Mouse (Mus musculus): ENCODE results near the gene Kif5a.

The Kif5a gene

GRCm38 (mm10) chr10:127218339-127218738 lies 44.8 kb downstream of the Kif5a start:
- in situ Hi-C loops (cut with MboI, MseI): no loop called here

- in situ Hi-C loops (cut with MboI, MseI): no loop called here
These were observed 46.0 kb downstream of the Kif5a start for GRCm38 (mm10) chr10:127217177-127217576.

GRCm38 (mm10) chr10:127216456-127216855 lies 46.7 kb downstream of the Kif5a start:
- in situ Hi-C loops (cut with MboI, MseI): no loop called here

GRCm38 (mm10) chr10:127214422-127214803 lies 48.7 kb downstream of the Kif5a start:
- in situ Hi-C loops (cut with MboI, MseI): no loop called here

- in situ Hi-C loops (cut with MboI, MseI): no loop called here
These were observed 49.3 kb downstream of the Kif5a start for GRCm38 (mm10) chr10:127213704-127214421.

GRCm38 (mm10) chr10:127213272-127213671 lies 49.9 kb downstream of the Kif5a start:
- in situ Hi-C loops (cut with MboI, MseI): no loop called here

GRCm38 (mm10) chr10:127211414-127211854 lies 51.7 kb downstream of the Kif5a start, which contains the start of gene Pip4k2c:
TSS of gene Pip4k2c (minus strand) at chr10:127211585.
- in situ Hi-C loops (cut with MboI, MseI): no loop called here

- in situ Hi-C loops (cut with MboI, MseI): no loop called here
These were observed 52.2 kb downstream of the Kif5a start for GRCm38 (mm10) chr10:127210961-127211405.

GRCm38 (mm10) chr10:127209928-127210570 lies 53.1 kb downstream of the Kif5a start:
- in situ Hi-C loops (cut with MboI, MseI): no loop called here

GRCm38 (mm10) chr10:127208921-127209320 lies 54.2 kb downstream of the Kif5a start:
- in situ Hi-C loops (cut with MboI, MseI): no loop called here

- in situ Hi-C loops (cut with MboI, MseI): no loop called here
These were observed 57.8 kb downstream of the Kif5a start for GRCm38 (mm10) chr10:127205373-127205772.

GRCm38 (mm10) chr10:127204589-127204988 lies 58.6 kb downstream of the Kif5a start:
- in situ Hi-C loops (cut with MboI, MseI): no loop called here

GRCm38 (mm10) chr10:127203106-127203505 lies 60.0 kb downstream of the Kif5a start:
- in situ Hi-C loops (cut with MboI, MseI): no loop called here

GRCm38 (mm10) chr10:127200279-127200678 lies 62.9 kb downstream of the Kif5a start:
- in situ Hi-C loops (cut with MboI, MseI): no loop called here

- in situ Hi-C loops (cut with MboI, MseI): no loop called here
These were observed 63.7 kb downstream of the Kif5a start for GRCm38 (mm10) chr10:127199474-127199873.

GRCm38 (mm10) chr10:127199068-127199467 lies 64.1 kb downstream of the Kif5a start:
- in situ Hi-C loops (cut with MboI, MseI): no loop called here

- in situ Hi-C loops (cut with MboI, MseI): no loop called here
These were observed 64.7 kb downstream of the Kif5a start for GRCm38 (mm10) chr10:127198492-127198891.

GRCm38 (mm10) chr10:127197505-127198110 lies 65.5 kb downstream of the Kif5a start:
- in situ Hi-C loops (cut with MboI, MseI): no loop called here

GRCm38 (mm10) chr10:127197104-127197503 lies 66.0 kb downstream of the Kif5a start:
- in situ Hi-C loops (cut with MboI, MseI): no loop called here

GRCm38 (mm10) chr10:127196392-127196791 lies 66.8 kb downstream of the Kif5a start:
- in situ Hi-C loops (cut with MboI, MseI): no loop called here

- in situ Hi-C loops (cut with MboI, MseI): no loop called here
These were observed 67.6 kb downstream of the Kif5a start, which contains the start of gene Dtx3 for GRCm38 (mm10) chr10:127195328-127196129. TSS of gene Dtx3 (minus strand) at chr10:127195728.

Measured in T-helper 17 cell (primary cell).